Mouse (Mus musculus): ENCODE results near the gene Neb. TPM values are rescaled to one million over a fixed set of nuclear protein-coding genes. Genes with fewer than 3 reads are reported as not detected.

Gene Neb
- polyA plus RNA-seq, 2 experiments = 0.13 to 0.18 TPM

GRCm38 (mm10) chr2:52394529-52394928, 16.3 kb upstream of the Neb start:
- TF ChIP-seq EP300 (IDR thresholded peaks at IDR 0.05; ENCODE audit: low read depth) (no peak), CTCF (IDR thresholded peaks at IDR 0.05; ENCODE audit: low read depth) (no peak)
- H3K9ac ChIP-seq (replicated peaks) = no peak overlapping the region
- DNase-seq (ENCODE audit: low read depth in 3 of 3, low spot score in 3 of 3) = no peak
- no peak overlapping the region for H3K4me3 ChIP-seq (ENCODE audit: insufficient read depth in 1 of 2, low read depth in 2 of 2, low read length in 2 of 2)
- WGBS (ENCODE audit: insufficient replicate concordance) = 65% methylated on average over 5 of the region's 5 CpGs
- no peaks in the 10 kb centered on the region for H3K4me1 ChIP-seq (replicated peaks; ENCODE audit: control insufficient read depth in 2 of 2, insufficient read depth in 2 of 2, low read length in 1 of 2)
- no peaks in the 10 kb centered on the region for H3K27me3 ChIP-seq (ENCODE audit: control insufficient read depth, insufficient read depth, low read length)
- H3K27ac ChIP-seq = no peak overlapping the region
- H3K36me3 ChIP-seq (replicated peaks; ENCODE audit: control insufficient read depth, insufficient read depth, low read depth) = peaks cover 3% of the 10 kb centered on the region; the same call in 1 of the 2 replicates
- H3K4me2 ChIP-seq (ENCODE audit: low read depth) = no peak overlapping the region
- H3K9me3 ChIP-seq (ENCODE audit: control insufficient read depth, low read length) = no peaks in the 10 kb centered on the region
- ATAC-seq (ENCODE audit: insufficient read depth) = no peak

DNA sequence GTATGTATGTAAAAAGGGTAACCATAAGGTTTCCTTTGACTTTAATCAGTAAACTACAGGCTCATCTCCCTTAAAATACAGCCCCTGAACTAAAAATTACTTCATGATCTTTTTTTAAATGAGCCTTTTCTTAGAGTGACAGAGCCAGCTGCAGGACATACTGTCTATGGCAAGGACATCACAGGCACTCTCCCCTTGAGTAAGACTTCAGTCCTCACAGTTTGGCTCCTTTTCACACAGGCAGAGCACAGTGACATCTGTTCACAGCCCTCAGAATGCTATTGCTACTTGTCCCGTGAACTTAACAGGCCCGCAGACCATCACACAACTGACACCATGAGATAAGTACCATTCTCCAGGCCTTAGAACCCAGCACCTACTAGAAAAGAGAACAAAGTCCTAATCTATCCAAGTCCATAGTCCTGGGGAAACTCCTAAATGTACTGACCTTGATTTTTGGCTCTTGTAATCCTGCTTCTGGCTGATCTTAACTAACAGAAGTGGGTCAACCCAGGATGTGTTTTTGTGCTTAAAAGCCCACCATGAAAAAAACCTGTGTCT, 12.2 kb upstream of the Neb start:
- no peak for ATAC-seq (ENCODE audit: insufficient read depth)
- H3K4me3 ChIP-seq (ENCODE audit: insufficient read depth in 1 of 2, low read depth in 2 of 2, low read length in 2 of 2) = no peak overlapping the region
- H3K4me2 ChIP-seq (ENCODE audit: low read depth) = no peak overlapping the region
- H3K27me3 ChIP-seq (ENCODE audit: control insufficient read depth, insufficient read depth, low read length) = no peaks in the 10 kb centered on the region
- no peaks in the 10 kb centered on the region for H3K9me3 ChIP-seq (ENCODE audit: control insufficient read depth, low read length)
- peaks cover 0 to 4% of the 10 kb centered on the region in 2 experiments; a peak in 1 of 4 replicates for H3K4me1 ChIP-seq (replicated peaks; ENCODE audit: control insufficient read depth in 2 of 2, insufficient read depth in 2 of 2, low read length in 1 of 2)
- no peak overlapping the region for H3K9ac ChIP-seq (replicated peaks)
- no peaks in the 10 kb centered on the region for H3K36me3 ChIP-seq (replicated peaks; ENCODE audit: control insufficient read depth, insufficient read depth, low read depth)
- WGBS (ENCODE audit: insufficient replicate concordance) = 51% methylated on average over 2 of the region's 2 CpGs
- no peak for DNase-seq (ENCODE audit: low read depth in 3 of 3, low spot score in 3 of 3)
- H3K27ac ChIP-seq = no peak overlapping the region
- TF ChIP-seq EP300 (IDR thresholded peaks at IDR 0.05; ENCODE audit: low read depth) (no peak), CTCF (IDR thresholded peaks at IDR 0.05; ENCODE audit: low read depth) (no peak)

DNA sequence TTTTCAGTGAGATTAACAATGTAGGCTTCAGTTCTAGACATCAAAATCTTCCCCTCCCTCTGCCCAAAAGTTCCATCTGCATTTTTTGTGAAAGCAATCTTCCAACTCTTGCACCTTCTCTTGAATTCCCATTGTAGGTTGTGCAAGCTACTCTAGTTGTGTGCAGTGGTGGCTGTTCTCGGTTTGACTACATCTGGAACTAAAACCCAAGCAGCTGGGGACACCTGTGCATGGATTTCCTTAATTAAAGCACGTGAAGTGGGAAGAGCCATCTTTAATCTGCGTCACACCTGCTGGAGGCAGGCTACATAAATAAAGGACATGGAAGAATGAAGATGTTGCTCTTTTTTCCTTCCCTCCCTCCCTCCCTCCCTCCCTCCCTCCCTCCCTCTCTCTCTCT, 11.7 kb upstream of the Neb start:
- TF ChIP-seq CTCF (IDR thresholded peaks at IDR 0.05; ENCODE audit: low read depth) = no peak
- TF ChIP-seq EP300 (IDR thresholded peaks at IDR 0.05; ENCODE audit: low read depth) = no peak
- ATAC-seq (ENCODE audit: insufficient read depth) (no peak), DNase-seq (ENCODE audit: low read depth in 3 of 3, low spot score in 3 of 3) (no peak)
- Histone ChIP-seq H3K4me2 (ENCODE audit: low read depth) (no peak overlapping the region), H3K27ac (no peak overlapping the region), H3K9me3 (ENCODE audit: control insufficient read depth, low read length) (no peaks in the 10 kb centered on the region), H3K36me3 (replicated peaks; ENCODE audit: control insufficient read depth, insufficient read depth, low read depth) (no peaks in the 10 kb centered on the region), H3K4me1 (replicated peaks; ENCODE audit: control insufficient read depth in 2 of 2, insufficient read depth in 2 of 2, low read length in 1 of 2) (peaks cover 0 to 4% of the 10 kb centered on the region in 2 experiments; a peak in 1 of 4 replicates), H3K4me3 (ENCODE audit: insufficient read depth in 1 of 2, low read depth in 2 of 2, low read length in 2 of 2) (no peak overlapping the region), H3K27me3 (ENCODE audit: control insufficient read depth, insufficient read depth, low read length) (no peaks in the 10 kb centered on the region), H3K9ac (replicated peaks) (no peak overlapping the region)
- whole genome bisulfite sequencing (ENCODE audit: insufficient replicate concordance) = 58% methylated on average over 3 of the region's 3 CpGs

GRCm38 (mm10) chr2:52386451-52386850, 8.2 kb upstream of the Neb start:
- DNase-seq (ENCODE audit: low read depth in 3 of 3, low spot score in 3 of 3) (no peak), ATAC-seq (ENCODE audit: insufficient read depth) (no peak)
- H3K4me3 ChIP-seq (ENCODE audit: insufficient read depth in 1 of 2, low read depth in 2 of 2, low read length in 2 of 2) = no peak overlapping the region
- H3K27ac ChIP-seq = no peak overlapping the region
- no peak for TF ChIP-seq EP300 (IDR thresholded peaks at IDR 0.05; ENCODE audit: low read depth)
- TF ChIP-seq CTCF (IDR thresholded peaks at IDR 0.05; ENCODE audit: low read depth) = no peak
- H3K4me1 ChIP-seq (replicated peaks; ENCODE audit: control insufficient read depth in 2 of 2, insufficient read depth in 2 of 2, low read length in 1 of 2) = peaks cover 0 to 4% of the 10 kb centered on the region in 2 experiments; a peak in 1 of 4 replicates
- H3K4me2 ChIP-seq (ENCODE audit: low read depth) = no peak overlapping the region
- no peaks in the 10 kb centered on the region for H3K27me3 ChIP-seq (ENCODE audit: control insufficient read depth, insufficient read depth, low read length)
- no peaks in the 10 kb centered on the region for H3K9me3 ChIP-seq (ENCODE audit: control insufficient read depth, low read length)
- no peaks in the 10 kb centered on the region for H3K36me3 ChIP-seq (replicated peaks; ENCODE audit: control insufficient read depth, insufficient read depth, low read depth)
- H3K9ac ChIP-seq (replicated peaks) = no peak overlapping the region
- WGBS (ENCODE audit: insufficient replicate concordance) = 43% methylated on average over 6 of the region's 6 CpGs

DNA sequence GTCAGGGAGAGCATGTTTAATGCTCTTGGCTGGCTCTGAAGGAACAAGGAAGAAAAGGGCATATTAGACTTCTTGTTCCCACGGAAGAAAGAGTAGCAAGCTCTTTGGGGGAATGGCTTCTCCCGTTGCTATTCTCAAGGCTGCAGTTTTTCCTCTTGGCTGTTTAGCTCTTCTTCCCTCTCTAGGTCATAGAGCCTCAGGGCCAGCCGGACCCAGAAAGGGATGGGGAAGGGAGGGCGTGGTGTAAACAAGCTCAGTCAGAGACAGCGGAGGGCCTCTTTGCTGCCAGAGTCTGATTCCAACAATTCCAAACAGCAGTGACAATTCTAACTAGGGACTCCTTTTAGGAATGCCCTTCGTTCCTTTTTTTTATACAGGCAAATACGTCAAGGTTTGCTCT, 7.8 kb upstream of the Neb start:
- Histone ChIP-seq H3K4me3 (ENCODE audit: insufficient read depth in 1 of 2, low read depth in 2 of 2, low read length in 2 of 2) (no peak overlapping the region), H3K9me3 (ENCODE audit: control insufficient read depth, low read length) (no peaks in the 10 kb centered on the region), H3K36me3 (replicated peaks; ENCODE audit: control insufficient read depth, insufficient read depth, low read depth) (no peaks in the 10 kb centered on the region), H3K9ac (replicated peaks) (no peak overlapping the region), H3K4me2 (ENCODE audit: low read depth) (no peak overlapping the region), H3K27ac (no peak overlapping the region), H3K27me3 (ENCODE audit: control insufficient read depth, insufficient read depth, low read length) (no peaks in the 10 kb centered on the region), H3K4me1 (replicated peaks; ENCODE audit: control insufficient read depth in 2 of 2, insufficient read depth in 2 of 2, low read length in 1 of 2) (peaks cover 0 to 4% of the 10 kb centered on the region in 2 experiments; a peak in 1 of 4 replicates)
- ATAC-seq (ENCODE audit: insufficient read depth) (no peak), DNase-seq (ENCODE audit: low read depth in 3 of 3, low spot score in 3 of 3) (no peak)
- WGBS (ENCODE audit: insufficient replicate concordance) = 26% methylated on average over 7 of the region's 7 CpGs
- TF ChIP-seq EP300 (IDR thresholded peaks at IDR 0.05; ENCODE audit: low read depth) (no peak), CTCF (IDR thresholded peaks at IDR 0.05; ENCODE audit: low read depth) (no peak)
